Mouse (Mus musculus) CD4-positive helper T cell, adult 2 months (primary cell): ENCODE data around the gene Trim47.

Experiments
- DNase-seq: peaks from one replicate; pipeline ENCODE4 v3.0.0-alpha.2; 2012; ENCODE audit warnings: low read depth, missing footprints, low spot score

Trim47 gene

GRCm38 (mm10) chr11:116088188-116088587 lies 38.8 kb downstream of the Trim47 start:
- no peak for DNase-seq

DNA sequence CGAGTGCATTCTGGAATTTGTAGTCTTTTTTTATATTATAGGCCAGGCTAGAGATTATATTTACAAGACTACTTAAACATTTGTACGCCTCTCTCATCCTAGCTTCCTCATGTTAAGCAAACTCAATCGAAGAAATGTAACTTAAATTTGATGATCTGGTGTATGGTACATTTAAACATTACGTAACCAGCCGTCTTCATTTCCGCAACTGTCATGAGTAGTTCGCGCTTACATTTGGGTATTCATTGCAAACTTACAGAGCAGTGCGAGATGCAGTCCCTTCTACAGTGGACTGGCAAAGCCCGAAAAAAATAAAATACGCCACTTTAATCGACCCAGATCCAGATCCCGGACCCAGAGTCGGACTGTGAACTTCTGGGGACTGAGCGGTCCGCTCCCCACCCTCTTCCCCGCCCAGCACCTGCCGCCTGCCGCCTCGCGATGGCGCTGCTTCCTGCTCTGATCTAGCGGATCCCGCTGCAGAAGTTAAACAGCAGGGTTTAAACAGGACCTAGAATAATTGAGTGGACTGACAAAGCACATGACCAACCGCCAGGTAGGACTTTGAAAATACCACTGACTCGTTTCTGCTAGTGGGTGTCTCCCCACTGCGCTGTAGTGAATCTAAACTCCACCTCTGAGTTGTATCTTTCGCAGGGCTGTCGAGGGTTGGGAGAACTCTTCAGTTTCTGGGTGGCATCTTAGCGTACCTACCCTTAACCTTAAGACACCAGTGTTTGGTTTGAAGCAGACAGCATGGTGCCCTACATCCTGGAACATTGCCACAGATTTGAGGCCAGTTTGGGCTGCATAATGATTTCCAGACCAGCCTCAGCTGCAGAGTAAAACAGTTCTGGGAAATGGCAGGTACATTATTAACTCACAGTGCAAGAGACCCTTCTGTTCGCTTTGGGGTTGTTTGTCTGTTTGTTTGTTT lies 39.5 kb downstream of the Trim47 start:
- peak; percentile 90 for DNase-seq

GRCm38 (mm10) chr11:116086258-116087193 lies 40.5 kb downstream of the Trim47 start, which contains the start of gene Wbp2:
TSS of gene Wbp2 (minus strand) at chr11:116086995.
- DNase-seq: peak; percentile 99

DNA sequence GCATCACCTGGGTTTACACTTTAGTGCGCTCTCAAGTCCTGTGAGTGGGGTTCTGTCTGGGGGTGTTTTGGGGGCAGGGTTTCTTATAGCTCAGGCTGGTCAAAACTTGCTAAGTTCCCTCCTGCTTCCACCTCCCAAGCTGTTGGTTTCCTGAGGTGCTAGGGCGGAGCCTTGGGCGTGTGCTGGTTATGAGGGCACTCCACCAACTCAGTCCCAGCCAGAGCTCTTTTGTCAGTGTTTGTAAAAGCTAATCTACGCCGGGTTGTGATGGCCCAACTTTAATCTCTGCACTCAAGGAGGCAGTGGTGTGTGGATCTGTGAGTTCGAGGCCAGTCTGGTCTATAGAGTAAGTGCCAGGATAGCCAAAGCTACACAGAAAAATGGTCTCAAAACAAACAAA lies 42.8 kb downstream of the Trim47 start:
- no peak for DNase-seq

- DNase-seq: no peak
These were observed 43.8 kb downstream of the Trim47 start for GRCm38 (mm10) chr11:116083096-116083672.

- peak; percentile 77 for DNase-seq
These were observed 45.9 kb downstream of the Trim47 start for GRCm38 (mm10) chr11:116081081-116081480.

DNA sequence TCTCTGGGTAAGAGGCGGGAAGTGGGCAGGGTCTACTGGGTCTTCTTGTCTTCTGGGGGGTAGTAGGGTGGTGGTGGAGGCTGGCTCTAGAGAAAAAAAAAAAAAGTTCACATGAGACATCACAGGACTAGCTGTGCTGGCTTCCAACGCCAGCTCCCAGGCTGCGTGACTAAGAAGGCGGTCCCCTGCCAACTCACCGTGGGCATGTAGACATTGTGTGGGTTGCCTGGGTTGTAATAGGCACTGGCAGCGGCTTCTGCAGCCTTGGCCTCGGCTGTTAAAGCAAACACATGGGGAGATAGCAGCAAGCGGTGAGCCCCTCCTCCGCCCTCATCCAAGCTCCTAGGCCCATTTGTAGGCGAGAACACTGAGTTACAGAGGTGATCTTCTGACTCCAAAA lies 47.5 kb downstream of the Trim47 start:
- no peak for DNase-seq

- DNase-seq: no peak
These were observed 48.2 kb downstream of the Trim47 start for GRCm38 (mm10) chr11:116078676-116079320.

GRCm38 (mm10) chr11:116078221-116078620 lies 48.8 kb downstream of the Trim47 start:
- peak; percentile 89 for DNase-seq

GRCm38 (mm10) chr11:116077446-116078204 lies 49.4 kb downstream of the Trim47 start, which contains the start of gene Unc13d:
TSS of gene Unc13d (minus strand) at chr11:116077961.
- peak; percentile 76 for DNase-seq

GRCm38 (mm10) chr11:116076836-116077235 lies 50.2 kb downstream of the Trim47 start:
- DNase-seq: peak; percentile 66

- peak; percentile 34 for DNase-seq
These were observed 50.8 kb downstream of the Trim47 start for GRCm38 (mm10) chr11:116076266-116076540.

DNA sequence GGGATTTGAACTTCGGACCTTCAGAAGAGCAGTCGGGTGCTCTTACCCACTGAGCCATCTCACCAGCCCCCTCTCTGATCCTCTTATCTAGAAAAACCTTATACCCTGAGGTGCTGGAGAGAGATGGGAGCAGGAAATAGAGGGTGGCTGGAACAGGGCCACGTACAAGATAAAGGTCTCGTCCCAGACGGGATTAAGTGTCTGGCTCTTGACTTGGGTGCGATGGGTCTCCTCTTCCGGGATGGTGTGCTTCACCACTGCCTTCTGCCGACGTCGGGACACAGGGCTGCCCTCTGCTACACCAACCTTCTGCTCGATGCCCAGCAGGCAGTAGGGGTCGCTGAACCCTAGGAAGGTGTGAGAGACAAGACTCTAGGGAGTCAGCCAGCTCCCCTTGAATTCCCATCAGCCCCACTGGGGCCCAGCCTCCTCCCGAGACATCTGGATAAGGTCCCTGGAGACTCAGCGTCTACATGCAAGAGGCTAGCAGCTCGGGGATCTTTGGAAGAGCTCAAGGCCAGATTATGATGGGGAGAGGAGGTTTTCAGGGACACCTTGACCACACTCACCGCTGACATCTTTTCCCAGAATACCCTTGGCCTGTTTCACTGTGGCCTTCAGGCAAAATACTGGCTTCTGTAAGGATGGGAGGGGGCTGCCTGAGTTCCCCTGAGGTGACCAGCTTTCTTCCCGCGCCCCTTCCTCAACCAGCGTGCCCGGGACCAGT lies 51.3 kb downstream of the Trim47 start:
- DNase-seq: no peak

- DNase-seq: no peak
These were observed 52.5 kb downstream of the Trim47 start for GRCm38 (mm10) chr11:116074436-116074991.

DNA sequence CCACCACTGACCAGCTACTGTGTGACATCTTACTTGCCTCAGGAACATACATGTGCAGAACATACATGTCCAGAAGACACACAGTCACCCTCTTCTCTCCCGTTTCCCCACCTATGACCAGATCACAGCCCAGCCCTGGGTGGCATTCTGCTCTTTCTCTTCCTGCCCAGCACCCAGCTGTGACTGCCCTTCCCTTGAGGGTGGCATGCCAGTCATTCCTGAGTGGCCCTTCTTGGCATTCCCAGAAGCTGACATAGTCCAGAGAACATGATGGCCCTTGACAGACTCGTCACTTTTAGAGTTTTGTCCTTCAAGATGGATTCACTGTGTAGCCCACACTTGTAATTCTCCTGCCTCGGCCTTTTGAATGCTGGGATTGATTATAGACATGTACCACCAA lies 54.4 kb downstream of the Trim47 start:
- DNase-seq: no peak

GRCm38 (mm10) chr11:116071510-116071909 lies 55.5 kb downstream of the Trim47 start:
- peak; percentile 72 for DNase-seq

DNA sequence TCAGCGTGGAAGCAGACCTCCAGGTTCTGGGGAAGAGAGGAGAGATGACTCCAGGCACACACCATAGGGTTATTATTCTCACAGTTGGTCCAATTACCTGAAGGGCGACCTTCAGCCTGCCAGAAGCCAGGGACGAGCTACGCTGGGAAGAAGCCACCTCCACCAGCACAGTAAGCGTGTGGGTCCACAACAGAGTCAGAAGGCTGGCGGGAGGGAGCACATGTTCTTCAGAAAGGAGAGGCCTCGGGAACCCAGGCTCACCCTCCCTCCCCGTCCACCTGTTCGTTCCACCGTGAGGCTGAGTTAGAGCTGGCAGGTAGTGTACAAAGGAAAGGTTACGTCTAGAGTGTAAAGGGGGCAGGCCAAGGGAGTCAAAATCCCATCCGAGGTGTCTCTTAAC lies 61.7 kb downstream of the Trim47 start:
- DNase-seq: no peak

DNA sequence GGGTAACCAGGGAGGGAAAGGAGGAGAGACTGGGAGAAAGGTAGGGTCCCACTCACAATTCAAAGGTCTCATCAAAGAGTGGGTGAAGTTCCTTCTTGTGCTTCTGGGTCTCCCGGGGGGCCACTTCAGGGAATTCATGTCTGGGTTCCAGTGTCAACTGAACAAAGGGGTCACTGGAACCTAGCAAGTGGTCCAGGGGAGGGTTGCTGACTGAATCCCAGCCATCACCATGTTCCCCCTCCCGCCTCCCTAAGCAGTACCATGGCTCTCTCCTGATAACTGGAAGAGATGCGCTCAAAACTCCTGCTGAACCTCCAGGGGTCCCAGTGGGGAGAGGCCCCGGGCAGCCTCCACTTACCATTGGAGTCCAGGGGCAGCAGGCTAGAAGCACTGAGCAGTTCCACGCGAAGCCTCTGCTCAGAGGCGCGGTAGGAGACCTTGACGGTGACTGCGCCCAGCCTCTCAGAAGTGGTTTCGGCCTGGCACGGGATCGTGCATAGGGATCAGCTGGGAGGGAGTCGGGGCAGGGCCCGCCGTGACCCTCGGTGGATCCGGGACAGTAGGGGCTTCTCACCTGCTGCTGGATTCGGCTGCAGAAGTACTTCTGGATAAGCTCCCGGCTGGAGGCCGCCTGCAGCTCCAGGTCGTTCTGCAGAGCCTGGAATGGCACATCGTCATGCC lies 62.7 kb downstream of the Trim47 start:
- no peak for DNase-seq

- DNase-seq: no peak
These were observed 63.4 kb downstream of the Trim47 start for GRCm38 (mm10) chr11:116063562-116063961.
